Mouse (Mus musculus) myocyte (in vitro differentiated cells): ENCODE measurements around the gene Ephb3. TPM values are rescaled to one million over a fixed set of nuclear protein-coding genes. Genes with fewer than 3 reads are reported as not detected.

ENCODE experiments used
- H3K27me3 ChIP-seq: one replicate; pipeline ENCODE4 v1.6.1; 2011; ENCODE audit not compliant: control insufficient read depth, insufficient read depth, insufficient read length
- H3K36me3 ChIP-seq: one replicate; pipeline ENCODE4 v1.6.1; 2011; ENCODE audit not compliant: control insufficient read depth, insufficient read depth
- H3K4me2 ChIP-seq: one replicate; pipeline ENCODE4 v1.6.1; 2011; ENCODE audit warnings: low read depth, control low read depth
- H3K4me3 ChIP-seq: one replicate; pipeline ENCODE4 v1.5.1; 2011; ENCODE audit warnings: mild to moderate bottlenecking, control low read depth, moderate library complexity
- H3K79me2 ChIP-seq: one replicate; pipeline ENCODE4 v1.6.1; 2011; ENCODE audit not compliant: control insufficient read depth, insufficient read depth
- H3ac ChIP-seq: one replicate; pipeline ENCODE4 v1.6.1; 2011; ENCODE audit not compliant: control insufficient read depth, insufficient read length
- CEBPB ChIP-seq: IDR thresholded peaks from 2 replicates; pipeline ENCODE4 v1.6.1; 2011; ENCODE audit warnings: mild to moderate bottlenecking, moderate library complexity; ENCODE audit not compliant: poor library complexity, insufficient read depth, severe bottlenecking
- E2F4 ChIP-seq: IDR thresholded peaks from one replicate; pipeline ENCODE4 v1.6.1; 2011; ENCODE audit warnings: mild to moderate bottlenecking, control low read depth, moderate library complexity; ENCODE audit not compliant: insufficient read depth
- MAX ChIP-seq: IDR thresholded peaks from one replicate; pipeline ENCODE4 v1.6.1; 2011; ENCODE audit warnings: low read depth, mild to moderate bottlenecking, control low read depth
- MYOD1 ChIP-seq, 3 experiments: IDR thresholded peaks; one replicate each; pipeline ENCODE4 v1.6.1; 2011; ENCODE audit warnings: control low read depth in 2 of 3, low read depth in 2 of 3, mild to moderate bottlenecking in 2 of 3, moderate library complexity in 1 of 3; ENCODE audit not compliant: insufficient read length in 2 of 3, control insufficient read depth in 1 of 3
- MYOG ChIP-seq, 3 experiments: IDR thresholded peaks; one replicate each; pipeline ENCODE4 v1.6.1; 2011; ENCODE audit warnings: control low read depth in 2 of 3, low read depth in 2 of 3, mild to moderate bottlenecking in 2 of 3; ENCODE audit not compliant: insufficient read length in 2 of 3, control insufficient read depth in 1 of 3, insufficient read depth in 1 of 3
- POLR2A ChIP-seq: IDR thresholded peaks from one replicate; pipeline ENCODE4 v1.6.1; 2011; ENCODE audit warnings: low read depth, mild to moderate bottlenecking, control low read depth, moderate library complexity; ENCODE audit not compliant: insufficient read length
- POLR2AphosphoS2 ChIP-seq: IDR thresholded peaks from one replicate; pipeline ENCODE4 v1.6.1; 2011; ENCODE audit warnings: low read depth, control low read depth; ENCODE audit not compliant: insufficient read length
- REST ChIP-seq: IDR thresholded peaks from one replicate; pipeline ENCODE4 v1.6.1; 2011; ENCODE audit warnings: mild to moderate bottlenecking, control low read depth, moderate library complexity; ENCODE audit not compliant: insufficient read depth, insufficient read length
- SRF ChIP-seq: IDR thresholded peaks from one replicate; pipeline ENCODE4 v1.6.1; 2011; ENCODE audit warnings: low read depth; ENCODE audit not compliant: control insufficient read depth, insufficient read length
- TCF12 ChIP-seq: IDR thresholded peaks from one replicate; pipeline ENCODE4 v1.6.1; 2011; ENCODE audit warnings: mild to moderate bottlenecking, control low read depth; ENCODE audit not compliant: poor library complexity, insufficient read depth, severe bottlenecking
- TCF3 ChIP-seq: IDR thresholded peaks from one replicate; pipeline ENCODE4 v1.6.1; 2011; ENCODE audit warnings: low read depth, control low read depth; ENCODE audit not compliant: insufficient read length
- USF1 ChIP-seq: IDR thresholded peaks from one replicate; pipeline ENCODE4 v1.6.1; 2011; ENCODE audit warnings: low read depth, mild to moderate bottlenecking, control low read depth, moderate library complexity
- polyA plus RNA-seq: library from polyadenylated mRNA; unstranded; fragments of >200 nt; fragmentation: generic; extraction: Trizol; gene quantifications from one replicate; pipeline ENCODE4 v1.2.1, GENCODE M21; 2012; ENCODE audit warnings: missing spikeins

The Ephb3 gene
- polyA plus RNA-seq, 1 experiment, result 30.6 TPM

DNA sequence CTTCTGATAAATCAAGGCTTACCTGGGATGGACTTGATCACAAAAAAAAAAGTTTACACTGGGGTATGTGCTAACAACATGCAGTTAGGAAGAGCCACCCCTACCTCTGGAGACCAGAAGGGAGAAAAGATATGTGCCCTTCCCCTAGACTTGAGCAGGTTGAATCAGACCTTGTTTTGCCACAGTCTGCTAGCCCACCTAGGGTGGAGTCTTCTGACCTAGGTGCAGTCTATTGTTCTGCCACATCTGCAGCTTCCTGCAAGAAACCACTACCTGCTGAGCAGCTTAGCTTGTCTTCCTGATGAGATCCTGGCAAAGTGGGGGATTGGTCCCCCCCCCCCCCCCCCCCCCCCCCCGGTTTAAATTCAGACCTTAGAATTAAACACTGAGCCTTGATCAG, 29.3 kb upstream of the Ephb3 start:
- no peaks in the 10 kb centered on the region for H3K79me2 ChIP-seq
- H3ac ChIP-seq, result no peak overlapping the region
- no peak for TF ChIP-seq MAX
- no peak for TF ChIP-seq TCF12
- TF ChIP-seq CEBPB, result no peak
- no peak for TF ChIP-seq USF1
- no peak for TF ChIP-seq E2F4
- no peak for TF ChIP-seq MYOG (IDR thresholded peaks at IDR 0.05; ENCODE audit: control insufficient read depth in 1 of 3, insufficient read depth in 1 of 3, insufficient read length in 2 of 3, low read depth in 2 of 3)
- no peak for TF ChIP-seq MYOD1 (IDR thresholded peaks at IDR 0.05; ENCODE audit: control insufficient read depth in 1 of 3, insufficient read length in 2 of 3, low read depth in 2 of 3)
- TF ChIP-seq POLR2AphosphoS2, result no peak
- no peak for TF ChIP-seq TCF3
- TF ChIP-seq REST, result no peak
- no peak for TF ChIP-seq SRF
- no peak for TF ChIP-seq POLR2A
- no peak overlapping the region for H3K4me3 ChIP-seq
- no peaks in the 10 kb centered on the region for H3K27me3 ChIP-seq
- H3K4me2 ChIP-seq, result no peak overlapping the region
- H3K36me3 ChIP-seq, result no peaks in the 10 kb centered on the region

DNA sequence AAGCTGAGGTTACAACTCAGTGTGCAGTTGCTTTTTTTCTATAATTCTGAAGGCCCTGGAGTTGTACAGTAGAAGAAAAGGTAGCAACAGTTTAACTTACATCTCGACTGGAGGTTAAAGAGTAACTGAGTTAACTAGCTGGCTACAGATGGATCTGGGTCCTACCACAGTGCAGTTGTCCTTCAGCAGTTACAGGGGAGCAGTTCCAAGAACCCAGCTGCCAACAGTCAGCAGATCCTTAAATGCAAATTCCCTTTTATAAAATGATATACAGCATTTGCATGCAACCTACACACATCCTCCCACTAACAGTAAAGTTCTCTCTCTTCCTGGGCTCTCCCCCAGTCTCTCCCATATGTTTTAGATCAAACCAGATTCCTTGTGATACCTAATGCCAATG, 22.4 kb upstream of the Ephb3 start:
- Histone ChIP-seq H3K36me3 (no peaks in the 10 kb centered on the region), H3K79me2 (no peaks in the 10 kb centered on the region), H3K27me3 (no peaks in the 10 kb centered on the region), H3ac (no peak overlapping the region), H3K4me3 (no peak overlapping the region), H3K4me2 (no peak overlapping the region)
- TF ChIP-seq TCF3 (no peak), MYOG (IDR thresholded peaks at IDR 0.05; ENCODE audit: control insufficient read depth in 1 of 3, insufficient read depth in 1 of 3, insufficient read length in 2 of 3, low read depth in 2 of 3) (no peak), E2F4 (no peak), TCF12 (no peak), CEBPB (no peak), POLR2A (no peak), SRF (no peak), REST (no peak), MAX (no peak), MYOD1 (IDR thresholded peaks at IDR 0.05; ENCODE audit: control insufficient read depth in 1 of 3, insufficient read length in 2 of 3, low read depth in 2 of 3) (no peak), POLR2AphosphoS2 (no peak), USF1 (no peak)

DNA sequence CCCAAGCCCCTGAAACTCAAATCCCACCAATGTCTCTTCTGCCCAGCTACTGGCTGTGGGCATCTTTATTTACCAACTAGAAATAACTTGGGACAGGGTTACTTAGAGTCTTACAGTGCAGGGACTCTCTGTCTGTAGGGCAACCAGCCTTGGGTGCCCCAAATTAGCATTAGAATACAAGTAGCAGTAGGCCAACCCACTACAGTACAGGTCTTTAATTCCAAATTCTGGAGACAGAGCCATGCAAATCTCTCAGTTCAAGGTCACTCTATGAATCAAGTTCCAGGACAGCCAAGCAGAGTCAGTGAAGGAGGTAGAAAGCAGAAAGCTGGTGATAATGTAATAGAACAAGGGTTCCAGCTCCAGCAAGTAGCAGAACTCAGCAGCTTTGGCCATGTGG, 19.9 kb upstream of the Ephb3 start:
- no peaks in the 10 kb centered on the region for H3K79me2 ChIP-seq

DNA sequence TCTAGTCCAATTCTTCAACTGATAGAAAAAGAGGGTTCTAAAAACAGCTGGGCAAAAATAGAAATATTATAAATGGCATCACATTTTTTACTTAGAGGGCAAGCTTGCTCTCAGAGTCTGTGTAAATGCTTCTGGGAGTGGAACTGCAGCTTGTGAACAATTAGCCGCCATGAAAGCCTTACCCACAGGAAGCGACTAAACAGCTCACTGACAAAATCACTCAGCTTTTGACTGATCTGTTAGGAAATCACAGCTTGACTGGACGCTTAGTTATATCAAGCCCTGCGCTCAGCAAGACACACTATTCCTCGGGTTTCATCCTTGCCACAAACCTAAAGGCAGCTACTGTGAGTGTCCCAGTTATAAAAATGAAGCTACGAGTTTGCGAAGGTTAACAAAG, 17.0 kb upstream of the Ephb3 start:
- Histone ChIP-seq H3K79me2 (no peaks in the 10 kb centered on the region), H3K27me3 (peaks cover 19% of the 10 kb centered on the region), H3K4me2 (no peak overlapping the region), H3K36me3 (no peaks in the 10 kb centered on the region), H3ac (no peak overlapping the region), H3K4me3 (no peak overlapping the region)
- TF ChIP-seq POLR2A (no peak), REST (no peak), SRF (no peak), TCF12 (no peak), E2F4 (no peak), USF1 (no peak), MYOG (IDR thresholded peaks at IDR 0.05; ENCODE audit: control insufficient read depth in 1 of 3, insufficient read depth in 1 of 3, insufficient read length in 2 of 3, low read depth in 2 of 3) (no peak), MAX (no peak), MYOD1 (IDR thresholded peaks at IDR 0.05; ENCODE audit: control insufficient read depth in 1 of 3, insufficient read length in 2 of 3, low read depth in 2 of 3) (no peak), CEBPB (no peak), POLR2AphosphoS2 (no peak), TCF3 (no peak)

More for the DNA sequence above, 19.9 kb upstream of the Ephb3 start:
- no peaks in the 10 kb centered on the region for H3K27me3 ChIP-seq
- no peak overlapping the region for H3ac ChIP-seq
- no peaks in the 10 kb centered on the region for H3K36me3 ChIP-seq
- TF ChIP-seq USF1 (no peak), POLR2A (no peak), TCF12 (no peak), E2F4 (no peak), MYOD1 (IDR thresholded peaks at IDR 0.05; ENCODE audit: control insufficient read depth in 1 of 3, insufficient read length in 2 of 3, low read depth in 2 of 3) (no peak), SRF (no peak)
- no peak overlapping the region for H3K4me2 ChIP-seq
- no peak overlapping the region for H3K4me3 ChIP-seq

DNA sequence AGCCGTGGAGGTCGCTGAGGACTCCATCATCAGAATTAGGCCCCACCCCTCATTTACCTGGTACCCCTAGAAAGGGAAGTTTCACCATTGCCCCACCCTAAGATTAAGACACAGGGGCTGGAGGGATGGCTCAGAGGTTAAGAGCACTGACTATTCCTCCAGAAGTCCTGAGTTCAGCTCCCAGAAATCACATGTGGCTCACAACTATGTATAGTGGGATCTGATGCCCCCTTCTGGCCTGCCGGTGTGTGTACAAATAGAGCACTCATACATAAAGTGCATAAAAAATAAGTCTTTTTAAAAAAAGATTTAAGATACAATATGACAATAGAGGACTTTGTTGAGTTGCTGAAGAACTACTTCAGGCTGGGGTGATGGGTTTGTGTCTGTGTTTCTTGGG, 16.2 kb upstream of the Ephb3 start:
- Histone ChIP-seq H3K27me3 (peaks cover 19% of the 10 kb centered on the region), H3K4me3 (no peak overlapping the region), H3K4me2 (no peak overlapping the region), H3ac (no peak overlapping the region), H3K36me3 (no peaks in the 10 kb centered on the region), H3K79me2 (no peaks in the 10 kb centered on the region)
- TF ChIP-seq TCF12 (no peak), E2F4 (no peak), SRF (no peak), REST (no peak), MYOD1 (IDR thresholded peaks at IDR 0.05; ENCODE audit: control insufficient read depth in 1 of 3, insufficient read length in 2 of 3, low read depth in 2 of 3) (no peak), POLR2AphosphoS2 (no peak), TCF3 (no peak), USF1 (no peak), POLR2A (no peak), MAX (no peak), MYOG (IDR thresholded peaks at IDR 0.05; ENCODE audit: control insufficient read depth in 1 of 3, insufficient read depth in 1 of 3, insufficient read length in 2 of 3, low read depth in 2 of 3) (no peak), CEBPB (no peak)
